Mouse (Mus musculus) adrenal gland, adult (tissue): ENCODE measurements around the gene Olfr140.

Experiments used
- DNase-seq, 2 experiments: peaks; one replicate each; pipeline ENCODE4 v3.0.0; 2022 to 2023; ENCODE audit warnings: low spot score in 1 of 2; ENCODE audit not compliant: inconsistent age in 2 of 2

Olfr140 gene

DNA sequence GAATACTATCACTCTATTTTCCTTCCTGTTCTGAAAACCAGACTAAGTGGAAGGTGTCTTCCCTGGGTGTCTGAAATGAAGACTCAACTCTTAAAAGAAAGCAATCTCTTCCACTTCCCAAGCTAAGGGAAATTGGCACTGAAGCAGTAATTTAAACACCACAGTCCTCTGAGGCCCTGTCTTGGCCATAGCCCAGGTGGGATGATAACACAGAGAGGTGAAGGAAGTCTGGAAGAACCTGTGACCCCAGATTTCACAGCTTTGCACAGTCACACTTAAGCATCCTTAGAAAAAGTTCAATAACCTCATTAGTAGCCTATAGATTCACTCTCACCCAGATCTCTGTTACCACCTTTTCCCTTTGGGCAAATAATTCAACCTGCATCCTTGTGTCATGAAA lies at the start of gene Olfr140:
Gene Olfr140, minus strand, starts transcription at position 101 of the 400 bp plus-strand sequence.
- no peak for DNase-seq

- DNase-seq: no peak
Measured at GRCm38 (mm10) chr2:90070065-90070464, 6.7 kb upstream of the Olfr140 start.

GRCm38 (mm10) chr2:90035037-90035436 lies 28.4 kb downstream of the Olfr140 start, which contains the start of gene Olfr1265:
TSS of gene Olfr1265 (plus strand) at chr2:90035337.
- DNase-seq: no peak

GRCm38 (mm10) chr2:90025477-90025876 lies 37.9 kb downstream of the Olfr140 start, which contains the start of gene Olfr1264:
TSS of gene Olfr1264 (minus strand) at chr2:90025577.
- DNase-seq: no peak

DNA sequence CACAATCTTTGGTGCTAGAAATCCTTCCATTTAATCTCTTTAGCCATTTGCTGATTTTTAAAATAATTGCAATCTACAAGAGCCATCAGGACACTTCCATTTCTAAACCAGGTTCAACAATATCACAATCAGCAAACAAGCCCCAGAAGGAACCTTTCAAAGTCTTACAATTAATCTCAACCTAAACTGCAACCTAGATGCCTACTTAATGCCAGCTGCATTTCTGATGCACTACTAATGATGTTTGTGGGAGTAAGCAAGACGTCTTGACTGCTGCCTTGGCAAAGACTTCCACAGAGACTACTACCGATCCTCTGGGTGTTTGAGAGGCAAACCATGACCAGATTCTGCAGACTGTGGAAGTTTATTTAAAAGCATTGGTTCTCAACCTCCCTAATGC lies 51.6 kb downstream of the Olfr140 start, which contains the start of gene Olfr1263:
Gene Olfr1263, plus strand, starts transcription at position 301 of the 400 bp plus-strand sequence.
- DNase-seq: no peak

- DNase-seq: no peak
Measured at GRCm38 (mm10) chr2:89999845-90000244, 63.5 kb downstream of the Olfr140 start, which contains the start of gene Olfr1262. TSS of gene Olfr1262 (plus strand) at chr2:90000145.
